Mouse (Mus musculus) R1 (cell line): ENCODE measurements around the gene Ptges.

Source experiments
- DNase-seq: peaks from one replicate; pipeline ENCODE4 v3.0.0-alpha.2; 2018; ENCODE audit warnings: low read depth, low spot score

Gene Ptges

GRCm38 (mm10) chr2:30852771-30853313 is 76.8 kb downstream of the Ptges start:
- DNase-seq = no peak

DNA sequence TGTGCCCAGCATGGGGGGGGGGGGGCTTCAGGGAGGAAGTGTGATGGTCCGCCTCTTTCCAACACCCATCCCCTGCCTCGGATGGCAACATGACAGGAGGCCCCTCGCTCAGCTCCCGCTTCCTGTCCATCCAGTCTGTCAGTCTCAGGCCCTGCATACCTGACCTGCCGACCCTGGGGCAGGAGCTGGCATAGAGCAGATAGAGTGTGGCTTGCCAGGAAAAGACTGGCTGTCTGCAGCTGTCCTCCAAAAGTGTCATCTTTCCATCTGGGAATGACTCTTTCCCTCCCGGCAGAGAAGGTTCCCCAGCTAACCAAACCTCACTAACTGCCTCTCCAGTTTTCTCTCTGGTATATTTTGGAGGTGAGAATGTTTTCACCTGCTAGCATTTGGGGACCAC is 79.1 kb downstream of the Ptges start:
- no peak for DNase-seq

GRCm38 (mm10) chr2:30848184-30848583 is 81.5 kb downstream of the Ptges start:
- DNase-seq = no peak

GRCm38 (mm10) chr2:30846723-30847122 is 82.9 kb downstream of the Ptges start:
- DNase-seq = no peak

- DNase-seq = peak; percentile 51
Observed at GRCm38 (mm10) chr2:30846236-30846635, 83.4 kb downstream of the Ptges start.

DNA sequence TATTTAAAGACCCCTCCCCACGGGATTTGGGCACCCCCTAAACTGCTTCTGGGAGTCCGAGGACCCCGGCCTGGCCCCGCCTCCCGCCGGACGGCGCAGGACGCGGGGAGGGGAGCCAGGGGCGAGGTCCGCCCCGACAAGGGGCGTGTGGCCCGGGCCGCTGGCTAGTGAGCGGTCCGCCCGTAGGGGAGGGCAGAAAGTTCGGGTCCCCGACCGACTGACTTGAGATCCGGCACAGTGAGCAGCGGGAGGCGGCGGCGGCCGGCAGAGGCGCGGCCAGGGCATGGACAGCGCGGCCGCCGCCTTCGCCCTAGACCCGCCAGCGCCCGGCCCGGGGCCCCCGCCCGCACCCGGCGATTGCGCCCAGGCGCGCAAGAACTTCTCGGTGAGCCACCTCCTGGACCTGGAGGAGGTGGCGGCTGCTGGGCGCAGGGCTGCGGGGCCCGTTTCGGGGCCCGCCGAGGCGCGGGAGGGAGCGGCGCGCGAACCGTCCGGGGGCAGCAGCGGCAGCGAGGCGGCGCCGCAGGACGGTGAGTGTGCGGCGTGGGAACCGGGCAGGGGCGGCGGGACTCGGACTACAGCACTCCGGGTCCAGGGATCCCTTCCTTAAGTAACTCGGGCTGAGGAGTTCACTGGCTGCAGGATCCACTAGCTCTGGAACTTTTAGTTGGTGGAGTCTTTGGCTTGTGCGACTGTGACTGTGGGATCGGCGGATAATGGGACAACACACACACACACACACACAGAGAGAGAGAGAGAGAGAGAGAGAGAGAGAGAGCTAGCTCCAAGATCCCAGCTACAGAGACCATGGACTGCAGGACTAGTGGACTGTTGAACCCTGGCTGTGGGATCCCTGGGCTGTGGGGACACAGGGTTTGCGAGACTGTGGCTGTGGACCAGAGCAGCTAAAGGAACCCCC is 84.3 kb downstream of the Ptges start:
- peak; percentile 37 for DNase-seq

GRCm38 (mm10) chr2:30842615-30843014 is 87.0 kb downstream of the Ptges start:
- DNase-seq = no peak
